Mouse (Mus musculus) testis, adult 2 months (tissue): Measurements from ENCODE around the gene Plekhb2.
A peak's percentile ranks its signal among the peaks of the same experiment; 100 is the strongest.

Experiments used
- CTCF ChIP-seq: fragments of 200-500 bp; IDR thresholded peaks from 2 replicates; pipeline ENCODE4 v1.5.1; 2012; ENCODE audit warnings: low read depth, mild to moderate bottlenecking, inconsistent platforms, low read length, moderate library complexity; ENCODE audit not compliant: control insufficient read depth, insufficient read depth, insufficient replicate concordance
- POLR2A ChIP-seq: fragments of 200-500 bp; IDR thresholded peaks from 2 replicates; pipeline ENCODE4 v1.6.1; 2012; ENCODE audit warnings: low read depth, mild to moderate bottlenecking, inconsistent platforms, low read length, moderate library complexity; ENCODE audit not compliant: control insufficient read depth

GRCm38 (mm10) chr1:34866815-34867573, 17.2 kb downstream of the Plekhb2 start:
- TF ChIP-seq CTCF (peak; percentile 85; the same call in 1 of the 2 replicates), POLR2A (no peak)
